Mouse (Mus musculus) c-Kit-positive CD71-positive TER-119-negative erythroid progenitor cells, embryonic 14.5 days (primary cell): ENCODE measurements at regions not wholly inside any gene's neighbourhood (a gene's known extent, or its start where the extent isn't known, plus 50 kb on each side); places are given as distances from the start of the nearest gene placed in this dataset.

Experiments used
- DNase-seq: peaks from one replicate; pipeline ENCODE4 v3.0.0-alpha.2; 2013; ENCODE audit warnings: low read depth

DNA sequence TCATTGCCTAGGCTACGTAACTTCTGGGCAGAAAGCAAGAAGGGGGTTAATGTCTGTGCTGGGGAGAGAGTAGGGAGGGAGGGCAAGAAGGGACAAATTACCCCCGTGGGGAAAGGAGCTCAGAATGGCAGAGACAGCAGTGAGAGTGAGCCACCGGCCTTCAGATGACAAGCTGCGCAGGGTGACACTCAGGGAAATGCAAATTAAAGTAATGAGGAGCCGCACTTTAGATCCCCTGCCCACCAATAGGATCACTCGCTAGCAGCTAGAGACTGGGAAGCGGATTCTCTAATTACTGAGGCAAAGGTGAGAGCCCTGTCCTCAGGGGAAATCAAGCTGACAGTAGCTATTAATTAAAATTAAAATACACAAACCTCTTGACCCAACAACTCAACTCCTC, 202.5 kb downstream of the Arhgef10l start:
- no peak for DNase-seq

DNA sequence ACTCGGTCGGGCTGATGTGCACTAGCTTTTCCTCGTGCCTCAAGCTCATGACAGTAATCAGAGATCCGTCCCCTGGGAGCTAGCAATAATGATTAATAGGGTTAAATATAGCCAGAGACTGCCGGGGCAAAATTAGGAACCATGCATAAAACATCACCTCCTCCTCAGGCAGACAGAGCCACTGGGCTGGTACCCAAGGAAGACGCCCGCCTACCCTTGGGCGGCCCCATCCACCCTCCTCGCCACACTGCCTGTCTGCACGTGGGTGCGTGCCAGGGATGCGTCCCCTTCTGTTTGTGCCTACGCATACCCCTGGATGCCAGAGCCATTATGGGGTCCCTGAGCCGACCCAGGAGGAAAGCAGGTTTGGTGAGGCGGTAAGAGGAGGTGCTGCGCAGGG, 204.5 kb downstream of the Arhgef10l start:
- DNase-seq = no peak

DNA sequence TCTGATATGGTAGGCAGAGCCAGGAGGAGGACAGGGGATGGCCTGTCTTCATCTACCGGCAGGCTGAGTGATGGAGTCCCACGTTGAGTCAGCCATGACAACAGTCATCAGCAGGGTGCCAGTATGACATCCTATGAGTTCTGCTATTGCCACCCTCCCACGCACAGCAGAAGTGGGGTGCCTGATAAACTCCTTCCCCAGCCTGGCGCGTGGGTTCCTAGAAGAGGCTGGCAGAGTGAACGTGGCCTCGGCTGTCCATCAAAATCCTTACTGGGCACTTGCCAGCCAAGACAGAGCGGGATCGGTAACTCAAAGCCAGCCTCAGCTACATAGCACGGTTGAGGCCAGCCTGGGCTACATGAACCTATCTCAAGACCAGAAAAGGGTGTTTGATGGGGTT, 202.5 kb upstream of the Igsf21 start:
- no peak for DNase-seq

DNA sequence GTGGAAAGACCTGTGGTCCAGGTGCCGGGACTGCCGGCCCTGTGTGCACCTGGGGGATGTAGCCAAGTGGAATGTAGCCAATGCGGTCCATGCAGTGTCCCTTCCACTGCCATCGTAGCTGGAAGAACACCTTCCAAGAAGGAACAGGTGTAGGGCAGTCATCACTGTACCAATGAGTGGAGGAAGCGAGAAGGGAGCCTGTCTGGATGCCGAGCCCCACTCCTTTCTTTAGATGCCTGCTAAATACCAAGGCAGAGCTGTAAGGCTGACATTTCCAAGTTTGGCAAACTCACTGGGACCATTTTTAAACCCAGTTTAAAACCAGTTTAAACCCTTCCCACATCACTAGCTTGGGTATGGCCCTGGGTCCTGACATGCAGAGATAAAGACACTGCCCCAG, 199.9 kb upstream of the Igsf21 start:
- no peak for DNase-seq

DNA sequence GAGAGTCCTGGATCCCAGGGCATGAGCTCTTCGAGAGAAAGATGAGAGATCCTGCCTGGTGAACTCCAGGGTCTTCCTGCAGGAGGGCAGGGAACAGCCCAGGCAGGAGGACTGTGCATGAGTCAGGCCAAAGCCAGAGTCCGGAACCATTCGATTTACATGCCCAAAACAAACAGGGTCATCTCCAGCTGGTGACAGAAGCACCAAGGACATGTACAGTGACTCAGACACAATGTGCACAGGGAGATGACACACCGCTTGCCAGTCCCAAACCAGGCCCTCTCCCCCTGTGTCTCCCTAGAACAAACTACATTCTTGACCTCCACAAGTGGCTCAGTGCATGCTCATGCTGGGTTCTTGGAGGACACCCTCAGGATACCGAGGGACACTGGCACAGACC, 199.3 kb upstream of the Igsf21 start:
- no peak for DNase-seq

DNA sequence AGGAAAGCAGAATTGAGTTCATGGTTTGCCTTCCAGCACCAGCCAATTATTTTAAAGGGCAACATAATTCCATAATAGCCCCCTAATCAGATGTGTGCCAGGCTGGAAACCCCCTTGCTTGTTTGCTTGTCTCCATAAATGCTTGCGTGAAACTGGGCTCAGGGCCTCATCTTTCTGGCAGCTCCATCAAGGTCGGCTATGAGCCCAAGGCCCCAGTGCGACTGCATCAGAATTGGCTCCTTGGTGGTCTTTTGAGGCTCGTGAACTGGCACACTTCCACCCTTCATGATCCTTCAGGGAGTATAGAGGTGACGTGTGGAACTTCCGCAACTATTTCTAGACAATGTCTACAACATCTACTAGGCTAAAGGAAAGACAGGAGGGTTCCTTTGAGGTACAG, 196.6 kb upstream of the Igsf21 start:
- DNase-seq = no peak

DNA sequence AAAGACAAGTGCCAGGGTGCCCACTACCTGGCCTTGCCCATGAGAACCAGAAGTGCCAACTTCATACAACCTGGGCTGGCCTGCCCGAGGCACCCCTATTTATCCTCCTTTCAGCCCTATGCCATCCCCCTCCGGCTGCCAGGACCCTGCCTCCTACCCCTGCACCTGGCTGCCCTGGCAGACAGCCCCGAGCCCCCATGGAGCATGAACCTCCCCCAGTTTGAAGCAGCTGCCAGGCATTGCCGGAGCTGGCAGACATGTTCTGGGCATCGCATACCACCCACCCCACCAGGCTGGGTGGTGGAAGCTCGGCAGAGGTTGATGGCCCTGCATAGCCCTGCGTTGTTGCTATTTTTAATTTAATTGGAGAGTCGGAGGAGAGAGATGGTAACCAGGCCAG, 195.2 kb upstream of the Igsf21 start:
- no peak for DNase-seq

DNA sequence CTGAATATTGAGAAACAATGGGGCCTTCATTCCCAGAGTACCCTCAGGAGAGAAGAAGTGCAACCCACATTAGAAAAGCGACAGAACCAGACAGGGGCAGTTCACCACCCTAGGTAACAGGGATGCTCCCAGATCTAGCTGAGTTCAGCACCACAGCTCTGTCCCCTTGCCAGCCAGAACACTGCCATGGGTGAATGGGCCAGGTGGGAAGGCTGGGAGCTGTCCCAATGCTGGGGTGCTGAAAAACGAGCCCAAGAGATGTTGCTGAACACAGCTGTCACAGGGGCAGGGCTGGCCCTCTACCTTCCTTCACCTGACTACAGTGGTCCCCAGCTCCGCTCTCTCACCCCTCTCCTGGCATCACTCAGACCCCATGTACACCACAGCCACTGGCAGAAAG, 193.3 kb upstream of the Igsf21 start:
- peak; percentile 8 for DNase-seq

DNA sequence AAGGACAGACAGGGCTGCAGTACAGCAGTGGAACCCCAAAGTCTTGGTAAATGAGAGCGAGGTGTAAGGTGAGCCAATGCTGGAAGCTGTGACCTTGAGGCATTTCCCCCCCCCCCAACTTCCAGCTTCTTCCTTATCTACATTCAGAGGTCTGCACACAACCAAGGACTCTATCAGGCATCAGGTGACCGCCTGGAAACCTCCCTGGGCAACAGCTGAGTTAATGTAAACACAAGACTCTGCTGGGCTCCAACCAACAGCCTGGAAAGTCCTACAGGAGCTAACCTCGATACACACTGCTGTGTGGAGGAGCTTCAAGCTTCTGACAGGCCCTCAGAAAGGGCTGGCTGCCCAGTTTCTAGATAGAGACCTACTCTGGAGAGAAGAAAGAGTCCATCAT, 189.4 kb upstream of the Igsf21 start:
- DNase-seq = no peak

DNA sequence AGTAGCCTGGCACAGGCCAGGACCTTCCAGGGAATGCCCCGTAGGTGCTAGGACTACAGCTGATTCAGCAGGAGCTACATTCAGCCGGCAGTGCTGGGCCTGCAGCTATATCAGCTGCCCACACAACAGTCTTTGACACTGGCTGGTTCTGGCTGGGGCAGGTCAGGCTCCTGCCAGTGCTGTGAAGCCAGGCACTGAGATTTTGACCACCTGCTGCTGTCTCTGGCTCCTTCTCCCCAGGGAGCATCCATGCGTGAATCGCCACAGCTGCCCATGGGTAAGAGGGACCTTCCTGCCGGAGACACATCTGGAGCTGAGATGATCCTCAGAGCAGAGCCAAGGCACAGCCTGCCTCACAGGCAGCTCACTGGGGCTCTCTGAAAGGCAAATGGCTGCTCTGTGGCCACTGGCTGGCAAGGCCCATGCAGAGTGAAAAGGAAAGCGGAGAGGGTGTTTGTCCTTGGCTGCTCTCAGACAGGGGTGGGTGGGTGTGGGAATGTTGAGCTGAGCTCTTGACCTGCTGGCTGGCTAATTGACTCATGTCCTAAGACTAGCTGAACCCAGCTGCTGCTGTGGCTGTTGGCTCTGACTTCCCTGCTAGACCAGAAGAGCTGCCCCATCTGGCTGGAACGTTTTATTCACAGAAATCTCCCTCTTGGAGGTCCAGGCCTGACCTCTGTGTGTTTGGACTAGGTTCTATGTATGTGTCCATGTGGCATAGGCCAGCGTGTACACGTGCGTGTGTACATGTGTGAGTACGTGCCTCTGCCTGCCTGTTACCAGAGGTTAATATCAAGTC, 187.4 kb upstream of the Igsf21 start:
- DNase-seq = no peak

DNA sequence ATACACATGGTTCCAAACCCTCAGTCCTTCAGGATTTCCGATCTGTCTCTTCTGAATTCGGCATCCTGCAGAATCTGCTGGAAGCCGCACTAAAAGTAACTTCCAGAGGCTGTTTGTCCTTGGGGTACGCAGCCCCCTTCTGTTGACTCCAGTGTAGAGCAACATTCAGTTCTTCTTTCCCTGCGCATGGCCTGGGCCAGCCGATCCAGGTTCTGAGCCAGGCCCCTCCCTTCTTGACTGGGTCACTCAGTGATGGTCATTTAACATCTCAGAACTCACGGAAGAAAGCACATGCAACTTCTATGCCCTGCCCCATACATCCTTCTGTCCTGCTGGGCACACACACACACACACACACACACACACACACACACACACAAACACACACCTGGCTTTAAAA, 185.5 kb upstream of the Igsf21 start:
- DNase-seq = no peak

DNA sequence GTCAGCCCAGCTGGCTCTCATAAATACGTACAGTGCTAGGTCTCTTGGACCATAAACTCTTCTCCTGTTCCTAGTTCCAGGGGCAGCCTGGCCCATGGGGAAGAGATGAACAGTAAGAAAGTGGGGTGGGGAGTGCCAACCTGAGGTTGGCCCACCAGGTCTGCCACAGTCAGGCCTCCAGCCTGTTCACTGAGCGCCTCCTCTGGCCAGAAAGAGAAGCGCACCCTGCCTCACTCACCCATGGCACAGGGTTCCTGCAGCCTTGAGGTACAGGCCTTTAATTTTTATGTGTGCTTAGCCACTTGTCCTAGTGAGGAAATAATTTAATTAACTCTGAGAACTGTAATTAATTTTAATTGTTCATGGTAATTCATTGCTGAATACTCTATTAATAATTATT, 180.5 kb upstream of the Igsf21 start:
- DNase-seq = no peak

DNA sequence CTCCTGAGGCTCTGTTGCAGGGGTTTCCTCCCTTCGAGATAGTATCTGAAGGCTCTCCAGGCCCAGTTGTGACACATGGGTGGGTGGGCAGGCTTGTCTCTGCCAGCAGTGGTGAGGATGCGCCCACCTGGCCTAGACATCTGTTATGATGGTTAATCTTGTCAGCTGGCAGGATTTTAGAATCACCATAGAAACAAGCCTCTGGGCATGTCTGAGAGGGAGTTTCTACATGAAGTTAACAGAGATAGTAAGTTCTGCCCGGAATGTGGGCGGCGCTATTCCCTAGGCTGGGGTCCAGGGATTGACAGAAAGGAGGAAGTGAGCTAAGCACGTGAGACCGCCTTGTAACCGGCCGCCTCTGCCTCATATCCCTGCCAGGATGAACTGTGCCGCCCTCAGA, 177.2 kb upstream of the Igsf21 start:
- no peak for DNase-seq

DNA sequence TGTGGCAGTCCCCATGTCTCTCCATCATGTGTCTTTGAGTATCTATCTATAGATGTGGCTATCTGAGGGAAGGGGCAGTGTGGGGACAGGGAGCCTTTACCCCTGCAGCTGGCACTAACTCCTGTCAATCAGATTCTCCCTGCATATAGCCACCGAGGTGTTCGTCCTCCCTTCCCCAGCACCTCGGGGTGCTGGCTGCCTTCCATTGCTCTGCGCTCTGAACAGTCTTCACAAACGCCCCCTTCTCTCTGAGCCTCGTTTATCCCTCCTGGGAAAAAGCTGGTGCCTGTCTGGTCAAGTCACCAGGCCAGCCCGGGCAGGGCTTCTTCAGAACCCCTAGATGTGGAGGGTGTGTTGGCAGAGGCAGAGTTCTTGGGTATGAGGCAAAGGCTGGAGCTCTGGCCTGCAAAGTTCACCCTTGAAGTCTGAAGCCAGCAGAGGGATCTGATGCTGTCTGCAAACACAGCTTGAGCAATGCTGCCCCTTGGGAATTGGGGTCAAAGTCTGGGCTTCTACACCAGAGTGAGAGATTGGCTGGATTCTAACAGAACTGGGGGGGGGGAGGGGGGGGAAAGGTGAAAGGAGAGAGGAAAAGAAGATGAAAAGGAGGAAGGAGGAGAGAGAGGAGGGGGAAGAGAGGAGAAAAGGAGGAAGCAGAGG, 175.5 kb upstream of the Igsf21 start:
- DNase-seq = no peak

DNA sequence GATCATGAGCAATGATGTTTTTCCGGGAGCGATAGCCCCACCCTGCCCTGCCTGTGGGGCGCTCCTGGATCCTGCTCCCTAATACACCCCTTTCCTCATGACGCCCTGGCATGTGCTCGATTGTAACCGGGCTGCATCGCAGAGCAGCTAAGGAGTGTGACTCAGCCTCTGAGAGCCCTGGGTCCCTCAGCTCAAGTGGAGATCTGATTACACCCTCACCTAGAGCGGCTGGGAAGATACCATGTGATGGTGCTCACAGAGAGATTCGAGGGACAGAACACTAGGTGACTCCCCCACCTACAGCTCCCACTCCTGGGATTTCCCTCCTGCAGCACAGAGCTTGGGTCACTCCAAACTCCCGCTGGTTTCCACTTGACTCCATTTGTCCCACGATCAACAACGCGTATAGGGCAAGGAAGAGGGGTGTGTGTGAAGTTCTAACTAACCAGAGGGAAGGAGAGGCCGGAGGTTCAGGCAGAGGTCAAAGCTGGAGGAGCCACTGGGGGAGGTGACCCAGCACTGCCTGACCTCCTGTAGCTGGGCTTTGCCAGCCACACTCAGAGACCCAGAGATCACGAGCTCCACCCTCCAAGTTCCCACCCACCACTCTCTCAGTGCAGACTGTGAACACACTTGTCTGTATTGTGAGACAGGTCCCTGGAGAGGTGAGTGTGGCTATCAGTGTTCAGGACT, 173.3 kb upstream of the Igsf21 start:
- no peak for DNase-seq

DNA sequence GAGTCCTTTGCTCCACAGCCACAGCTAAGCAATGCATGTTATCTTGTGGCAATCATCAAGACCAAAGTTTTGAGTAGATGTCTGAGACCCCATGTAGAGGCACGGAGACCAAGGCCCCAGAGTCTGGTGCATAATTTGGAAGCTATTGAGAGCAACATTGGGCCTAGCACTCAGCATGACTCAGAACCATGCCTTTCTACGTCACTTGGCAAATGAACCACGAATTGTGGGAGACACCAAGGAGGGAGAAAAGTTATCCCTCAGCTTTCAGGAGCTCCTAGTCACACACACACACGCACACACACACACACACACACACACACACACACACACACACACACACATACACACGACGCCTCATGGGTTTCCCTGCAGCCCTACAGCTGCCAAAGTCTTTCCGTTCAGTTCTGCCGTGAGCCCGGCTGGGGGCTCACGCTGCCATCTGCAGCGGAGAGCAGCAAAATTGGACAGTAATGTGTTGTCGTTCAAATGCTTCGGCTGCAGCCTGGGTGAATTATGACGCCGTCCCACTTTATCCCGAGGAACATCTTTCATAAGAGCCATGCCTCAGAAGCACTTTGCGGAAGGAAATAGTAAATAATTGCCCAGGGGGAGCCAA, 165.8 kb upstream of the Igsf21 start:
- DNase-seq = no peak

DNA sequence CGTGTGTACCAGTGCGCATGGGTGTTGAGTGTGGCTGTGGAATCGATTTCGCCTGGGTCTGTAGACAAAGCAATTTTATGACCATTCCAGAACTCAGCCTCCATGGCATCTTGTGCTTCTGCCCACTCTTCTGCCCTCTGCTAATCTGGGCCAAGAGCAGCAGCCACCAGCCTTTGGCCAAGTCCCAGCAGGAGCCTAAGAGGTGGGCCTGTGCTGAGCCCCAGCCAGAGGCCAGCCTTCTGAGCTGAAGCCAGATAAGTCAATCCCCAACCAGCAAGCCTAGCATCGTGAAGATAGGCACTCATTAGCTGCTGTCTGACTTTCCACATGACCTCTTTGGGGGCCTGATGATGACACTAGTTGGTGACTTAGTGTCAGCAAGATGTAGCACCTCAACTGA, 161.9 kb upstream of the Igsf21 start:
- no peak for DNase-seq

DNA sequence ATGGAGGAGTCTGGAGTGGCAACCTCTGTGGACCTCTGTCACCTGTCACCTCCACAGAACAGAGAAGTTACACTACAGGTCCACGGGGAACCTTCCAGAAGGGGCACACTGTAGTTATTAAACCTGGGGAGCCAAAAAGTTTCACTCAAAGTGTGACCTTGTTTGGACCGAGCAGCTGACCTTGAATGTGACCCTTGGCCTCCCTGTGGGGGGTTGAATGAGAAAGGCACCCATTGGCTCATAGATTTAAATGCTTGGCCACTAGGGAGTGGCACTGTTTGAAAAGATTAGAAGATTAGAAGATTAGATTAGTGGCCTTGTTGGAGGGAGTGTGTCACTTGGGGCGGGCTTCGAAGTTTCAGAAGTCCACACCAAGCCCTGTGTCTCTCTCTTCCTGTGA, 160.3 kb upstream of the Igsf21 start:
- DNase-seq = no peak

DNA sequence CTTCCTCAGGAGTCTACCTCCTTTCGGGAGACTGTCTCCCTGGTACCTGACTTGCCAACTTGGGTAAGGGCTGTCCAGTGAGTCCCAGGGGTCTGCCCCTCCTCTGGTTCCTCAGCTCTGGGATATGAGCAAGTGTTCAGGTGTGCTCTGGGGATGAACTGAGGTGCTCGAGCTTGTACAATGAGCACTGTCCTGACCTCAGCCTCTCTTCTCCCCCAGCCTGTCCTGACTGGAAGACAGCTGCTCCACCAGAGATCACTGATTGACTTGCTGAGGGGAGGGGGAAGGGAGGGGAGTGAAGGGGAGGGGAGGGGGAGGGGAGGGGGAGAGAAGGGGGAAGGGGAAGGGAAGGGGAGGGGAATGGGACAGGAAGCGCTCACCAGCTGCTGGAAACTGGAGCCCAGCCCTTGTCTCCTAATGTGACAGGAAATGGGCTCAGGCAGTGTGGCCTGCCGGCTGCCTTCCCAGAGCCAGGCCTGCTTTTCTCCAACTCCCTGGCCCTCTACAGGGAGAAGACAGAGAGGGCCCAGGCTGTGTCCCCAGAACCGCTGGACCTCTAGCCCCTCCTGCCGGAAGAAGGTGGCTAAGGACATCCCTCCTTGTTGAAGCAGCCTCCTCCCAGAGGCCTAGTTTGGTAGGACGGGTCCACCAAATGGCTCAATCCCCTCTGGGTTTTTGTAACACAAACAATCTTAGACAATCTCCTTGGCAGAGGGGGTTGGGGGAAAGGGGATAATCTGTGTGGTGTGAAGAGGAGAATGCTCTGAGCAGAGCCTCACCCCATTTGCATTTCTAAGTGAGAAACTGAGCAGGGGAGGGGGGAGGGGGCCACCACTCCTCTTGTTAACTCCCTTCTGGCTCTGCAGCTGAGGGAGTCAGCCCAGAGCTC, 159.7 kb upstream of the Igsf21 start:
- DNase-seq = no peak

DNA sequence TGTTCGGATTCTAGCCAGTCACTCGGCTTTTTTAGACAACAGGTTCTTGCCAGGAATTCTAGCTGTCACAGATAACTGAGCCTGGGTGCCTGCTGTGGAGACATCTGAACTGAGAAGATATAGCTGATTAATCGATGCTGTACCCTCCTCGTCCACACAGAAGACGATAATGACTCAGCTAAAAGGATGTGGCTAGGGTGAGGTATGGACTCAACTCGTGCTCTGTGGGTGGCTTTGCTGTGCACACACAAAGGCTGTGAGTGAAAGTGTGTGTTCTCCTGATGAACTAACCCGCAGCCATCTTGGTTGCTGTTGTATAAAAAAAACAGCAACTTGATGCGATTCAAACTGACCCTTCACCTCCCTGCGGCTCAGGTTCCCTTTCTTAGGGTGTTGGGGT, 158.8 kb upstream of the Igsf21 start:
- no peak for DNase-seq

DNA sequence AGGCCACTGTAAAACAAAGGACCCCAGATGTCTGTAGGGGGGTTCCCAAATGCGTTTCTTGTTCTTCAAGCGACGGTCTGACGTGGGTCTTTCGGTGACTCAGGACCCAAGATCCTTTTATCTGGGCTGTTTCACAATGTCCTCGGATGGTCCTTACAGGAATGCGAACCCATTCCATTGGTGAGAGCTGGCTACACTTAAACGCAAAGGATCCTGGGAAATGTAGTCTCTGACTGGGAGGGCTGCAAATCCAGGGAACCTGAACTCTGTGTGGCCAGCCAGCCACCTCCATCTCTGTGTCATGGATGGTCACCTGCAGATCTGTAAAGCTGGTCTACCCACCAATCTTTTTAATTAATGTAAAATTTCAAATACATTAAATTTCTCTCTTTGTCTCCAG, 156.5 kb upstream of the Igsf21 start:
- DNase-seq = no peak

DNA sequence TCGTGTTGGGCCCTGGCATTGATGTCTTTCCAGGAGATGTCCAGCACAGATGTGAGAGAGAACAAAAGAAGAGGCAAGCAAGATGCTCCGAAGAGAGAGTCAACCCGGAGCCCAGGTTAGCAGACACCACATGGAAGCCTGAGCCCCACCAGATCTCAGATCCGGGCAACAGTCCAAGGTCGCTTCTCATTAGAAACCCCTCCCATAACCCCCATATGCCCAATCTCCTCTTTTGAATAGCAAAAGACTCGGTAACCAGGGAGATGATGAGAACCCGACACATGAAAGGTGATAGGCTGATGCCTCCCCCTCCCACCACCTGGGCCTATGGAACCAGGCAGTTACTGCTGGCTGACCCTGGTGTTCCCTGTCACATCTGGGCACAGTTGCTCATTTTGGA, 155.7 kb upstream of the Igsf21 start:
- no peak for DNase-seq
